Mouse (Mus musculus) urinary bladder, postnatal 0 days (tissue): Measurements from ENCODE around the gene Olfr702. TPM values are rescaled to one million over a fixed set of nuclear protein-coding genes. Genes with fewer than 3 reads are reported as not detected.

Source experiments
- polyA plus RNA-seq: library from polyadenylated mRNA; unstranded; fragments of >200 nt; fragmentation: Nextera tagmentation; extraction: Ambion mirVana; gene quantifications from 2 replicates; pipeline ENCODE4 v1.2.1, GENCODE M21; 2015

Gene Olfr702
- polyA plus RNA-seq = not detected in 2 replicates

DNA sequence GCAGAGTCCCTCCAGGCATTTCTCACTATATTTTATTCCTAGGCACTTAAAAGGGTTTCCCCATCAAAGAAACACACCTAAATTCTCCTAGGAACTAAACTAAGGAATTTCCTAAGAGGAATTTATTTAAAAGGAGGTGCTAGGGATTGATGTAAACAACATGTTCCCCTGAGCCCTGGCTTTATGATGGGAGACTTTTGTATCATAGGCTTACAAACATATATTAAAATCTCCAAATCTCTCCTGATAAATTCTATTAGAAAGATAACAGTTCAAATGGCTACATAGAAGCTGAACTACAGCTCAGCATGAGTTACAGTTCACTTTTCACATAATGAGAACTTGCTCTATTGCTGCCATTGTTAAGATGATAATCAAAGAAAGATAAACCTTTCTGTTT lies at the start of gene Olfr702:
Gene Olfr702 (minus strand): TSS at position 101 of the 400 bp plus-strand sequence.

DNA sequence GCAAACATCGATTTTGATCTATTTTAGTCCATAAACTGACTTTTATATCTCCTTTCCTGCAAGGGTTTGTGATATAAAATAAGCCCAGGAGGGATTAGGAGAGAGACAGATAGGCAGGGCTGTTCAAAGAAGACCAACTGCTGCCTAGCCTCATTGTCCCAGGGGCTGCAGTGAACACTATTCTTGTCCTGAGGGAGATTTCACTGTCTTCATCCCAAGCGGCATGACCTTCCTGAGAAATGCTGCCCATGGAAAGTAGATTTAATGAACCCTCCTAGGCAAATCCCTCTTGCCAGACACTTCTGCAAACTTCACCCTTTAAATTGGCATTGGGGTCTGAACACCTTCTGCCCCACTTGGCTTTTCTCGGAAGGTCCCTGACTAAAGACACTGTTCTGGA lies 43.1 kb upstream of the Olfr702 start, which contains the start of gene Olfr705:
Gene Olfr705 (minus strand): TSS at position 101 of the 400 bp plus-strand sequence.

DNA sequence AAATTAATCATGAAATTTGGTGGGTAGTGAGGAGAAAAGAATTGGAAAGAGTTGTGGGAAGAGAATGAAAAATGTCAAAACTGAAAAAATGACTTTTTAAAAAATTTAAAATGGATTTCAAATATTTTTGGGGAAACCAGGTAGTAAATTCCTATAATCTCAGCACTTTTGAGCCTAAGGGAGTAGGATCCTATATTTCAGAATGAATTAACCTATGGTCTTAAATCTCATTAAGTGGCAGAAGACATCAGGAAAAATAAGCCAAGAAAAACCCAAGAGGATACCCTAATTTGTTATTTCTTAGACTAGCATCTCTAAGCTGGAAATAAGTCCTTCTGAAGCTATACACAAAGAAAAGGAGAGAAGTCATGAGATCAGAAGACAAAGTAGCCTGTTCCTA lies 29.2 kb upstream of the Olfr702 start, which contains the start of gene Olfr704:
Gene Olfr704 (plus strand): TSS at position 301 of the 400 bp plus-strand sequence.

DNA sequence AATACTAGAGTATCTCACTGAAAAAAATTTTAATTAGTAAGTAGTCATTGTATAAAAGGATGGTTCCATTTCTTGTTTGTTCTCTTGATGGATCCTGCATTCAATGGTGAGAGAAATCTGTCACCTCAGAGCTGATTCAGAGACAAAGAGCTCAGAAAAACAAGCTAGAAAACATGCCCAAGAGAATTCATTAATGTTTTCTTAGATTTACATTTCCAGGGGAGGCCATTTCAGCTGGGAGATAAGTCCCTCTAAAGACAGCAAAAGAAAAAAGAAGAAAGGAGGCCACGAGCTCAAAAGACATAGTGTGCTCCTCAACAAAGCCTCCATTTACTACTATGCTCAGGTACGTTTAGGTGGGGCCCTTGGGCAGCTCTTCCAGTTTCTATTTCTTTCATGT lies 9.4 kb upstream of the Olfr702 start, which contains the start of gene Olfr703:
Gene Olfr703 (plus strand): TSS at position 301 of the 400 bp plus-strand sequence.

DNA sequence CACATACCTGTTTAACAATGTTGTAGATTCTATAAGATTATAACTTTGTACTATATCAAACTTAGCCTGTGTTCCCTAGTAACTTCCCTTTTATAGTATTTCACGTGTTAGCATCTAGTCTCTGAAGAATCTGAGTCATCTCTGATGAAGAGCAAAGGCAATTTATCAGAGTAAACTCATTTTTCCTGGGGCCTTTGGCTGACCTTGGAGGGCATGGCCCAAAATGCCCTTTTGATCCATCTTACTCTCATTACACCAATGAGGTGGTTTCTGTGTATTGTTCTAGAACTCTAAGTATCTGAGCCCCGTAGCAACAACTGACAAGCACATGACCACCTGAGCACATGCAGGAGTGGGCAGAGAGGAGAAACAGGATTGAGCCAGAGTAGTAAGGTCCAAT lies 19.9 kb downstream of the Olfr702 start, which contains the start of gene Olfr701:
Gene Olfr701 (plus strand): TSS at position 301 of the 400 bp plus-strand sequence.

DNA sequence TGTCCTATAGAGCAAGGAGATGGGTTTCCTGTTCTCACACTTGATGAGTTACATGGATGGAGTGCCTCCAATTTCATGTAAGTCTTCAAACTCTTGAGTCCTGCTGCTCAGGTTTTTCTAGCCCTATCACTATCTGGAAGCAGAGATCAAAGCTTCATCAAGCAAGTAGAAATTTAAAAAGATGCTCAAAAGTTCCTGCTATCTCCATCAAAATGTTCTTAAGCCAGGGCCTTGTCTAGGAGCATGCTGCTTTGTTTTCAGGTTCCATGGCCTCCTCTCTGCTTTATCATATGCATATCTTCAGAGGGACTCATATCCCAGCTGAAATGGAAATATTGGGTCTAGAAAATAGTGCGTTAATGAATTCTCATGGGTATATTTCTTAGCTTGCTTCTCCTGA lies 25.0 kb downstream of the Olfr702 start, which contains the start of gene Olfr700:
Gene Olfr700 (minus strand): TSS at position 101 of the 400 bp plus-strand sequence.

DNA sequence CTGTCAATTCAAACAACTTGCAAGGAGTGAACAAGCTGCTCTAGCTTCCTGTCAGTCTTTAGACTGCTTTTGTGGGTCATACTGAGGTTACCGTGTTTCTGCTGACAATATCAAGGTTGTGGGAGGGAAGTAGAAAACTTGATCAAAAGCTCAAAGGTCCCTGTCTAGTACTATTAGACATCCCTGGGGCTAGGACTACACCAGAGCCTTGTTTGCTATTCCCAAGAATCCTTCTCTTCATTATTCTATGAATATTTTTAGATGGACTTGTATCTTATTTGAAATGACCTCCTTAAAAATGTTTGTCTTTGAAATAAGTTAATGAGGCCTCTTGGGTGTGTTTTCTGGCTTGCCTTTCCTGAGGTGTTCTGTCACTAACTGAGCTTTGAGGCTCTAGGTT lies 40.6 kb downstream of the Olfr702 start, which contains the start of gene Olfr699:
Gene Olfr699 (minus strand): TSS at position 101 of the 400 bp plus-strand sequence.

Other genes starting within 250 kb of the Olfr702 start
- not detected in 2 replicates for gene Olfr693, start 153.3 kb downstream of the Olfr702 start, polyA plus RNA-seq
- gene Olfr694, start 142.1 kb downstream of the Olfr702 start, polyA plus RNA-seq = not detected in 2 replicates
- gene Olfr695, start 117.5 kb downstream of the Olfr702 start, polyA plus RNA-seq = not detected in 2 replicates
- gene Olfr697, start 91.5 kb downstream of the Olfr702 start, polyA plus RNA-seq = not detected in 2 replicates
- gene Olfr698, start 78.5 kb downstream of the Olfr702 start, polyA plus RNA-seq = not detected in 2 replicates
- gene Olfr699, start 40.7 kb downstream of the Olfr702 start, polyA plus RNA-seq = not detected in 2 replicates
- gene Olfr700, start 25.1 kb downstream of the Olfr702 start, polyA plus RNA-seq = not detected in 2 replicates
- gene Olfr701, start 19.8 kb downstream of the Olfr702 start, polyA plus RNA-seq = not detected in 2 replicates
- not detected in 2 replicates for gene Olfr703, start 9.5 kb upstream of the Olfr702 start, polyA plus RNA-seq
- not detected in 2 replicates for gene Olfr704, start 29.3 kb upstream of the Olfr702 start, polyA plus RNA-seq
- gene Olfr705, start 43.0 kb upstream of the Olfr702 start, polyA plus RNA-seq = not detected in 2 replicates
- not detected in 2 replicates for gene Olfr706, start 54.3 kb upstream of the Olfr702 start, polyA plus RNA-seq
- not detected in 2 replicates for gene Olfr707, start 67.3 kb upstream of the Olfr702 start, polyA plus RNA-seq
- gene Olfr1532-ps1, start 74.1 kb upstream of the Olfr702 start, polyA plus RNA-seq = not detected in 2 replicates
- not detected in 2 replicates for gene Olfr709-ps1, start 98.3 kb upstream of the Olfr702 start, polyA plus RNA-seq
- not detected in 2 replicates for gene Olfr710, start 114.4 kb upstream of the Olfr702 start, polyA plus RNA-seq
- not detected in 2 replicates for gene Olfr6, start 130.0 kb upstream of the Olfr702 start, polyA plus RNA-seq
- gene Olfr711, start 141.6 kb upstream of the Olfr702 start, polyA plus RNA-seq = not detected in 2 replicates
- not detected in 2 replicates for gene Olfr2, start 172.2 kb upstream of the Olfr702 start, polyA plus RNA-seq
- gene Olfr713, start 197.3 kb upstream of the Olfr702 start, polyA plus RNA-seq = not detected in 2 replicates
- gene Olfr714, start 237.1 kb upstream of the Olfr702 start, polyA plus RNA-seq = not detected in 2 replicates